Mouse (Mus musculus) CH12.LX (cell line): ENCODE results near the gene Zbtb48. TPM values are rescaled to one million over a fixed set of nuclear protein-coding genes. Genes with fewer than 3 reads are reported as not detected.

ENCODE experiments used
- DNase-seq: peaks from one replicate; pipeline ENCODE4 v3.0.0-alpha.2; 2013; ENCODE audit errors: extremely low read depth
- H3K27ac ChIP-seq: 2 replicates; pipeline ENCODE4 v1.5.1; 2012; ENCODE audit warnings: low read depth, mild to moderate bottlenecking, control low read depth, moderate library complexity; ENCODE audit not compliant: insufficient read depth
- H3K27me3 ChIP-seq: replicated peaks from 2 replicates; pipeline ENCODE3; 2012; ENCODE audit warnings: inconsistent platforms
- H3K36me3 ChIP-seq, 2 experiments: replicated peaks in 1 of 2; 2 replicates each; pipeline versions ENCODE3 to v1.6.1; 2012; ENCODE audit warnings: inconsistent platforms in 1 of 2, low read length in 1 of 2, mild to moderate bottlenecking in 1 of 2, mixed read lengths in 1 of 2, moderate library complexity in 1 of 2; ENCODE audit not compliant: control insufficient read depth in 1 of 2, insufficient read depth in 1 of 2
- H3K4me1 ChIP-seq, 2 experiments: 2 replicates each; pipeline ENCODE4 v1.6.1; 2012; ENCODE audit warnings: inconsistent platforms in 1 of 2, moderate library complexity in 1 of 2; ENCODE audit not compliant: insufficient read depth in 2 of 2, control insufficient read depth in 1 of 2
- H3K4me2 ChIP-seq: 2 replicates; pipeline ENCODE4 v1.6.1; 2012; ENCODE audit warnings: low read depth, mild to moderate bottlenecking, control low read depth; ENCODE audit not compliant: poor library complexity, insufficient read depth, severe bottlenecking
- H3K4me3 ChIP-seq, 3 experiments: fragments of 150-350 bp in 1 of 3; sonication (generic) in 1 of 3; replicated peaks in 1 of 3; 2 replicates each; pipeline versions ENCODE3 to v1.5.1; 2011 to 2012; ENCODE audit warnings: low read depth in 2 of 3, low read length in 2 of 3, mild to moderate bottlenecking in 2 of 3, moderate library complexity in 2 of 3, control low read depth in 1 of 3, improper control_type of control experiment in 1 of 3, inconsistent platforms in 1 of 3, mixed read lengths in 1 of 3; ENCODE audit not compliant: poor library complexity in 1 of 3
- H3K79me2 ChIP-seq: replicated peaks from 2 replicates; pipeline ENCODE4 v1.6.1; 2012; ENCODE audit warnings: mild to moderate bottlenecking, moderate library complexity; ENCODE audit not compliant: control insufficient read depth, poor library complexity, insufficient read depth, severe bottlenecking; ENCODE audit errors: extremely low read depth
- H3K9ac ChIP-seq: 2 replicates; pipeline ENCODE4 v1.6.1; 2012; ENCODE audit warnings: low read depth, mild to moderate bottlenecking, control low read depth, moderate library complexity; ENCODE audit not compliant: insufficient read depth
- H3K9me3 ChIP-seq: replicated peaks from 2 replicates; pipeline ENCODE3; 2012; ENCODE audit warnings: low read length, inconsistent platforms, mixed read lengths
- BHLHE40 ChIP-seq: IDR thresholded peaks from 2 replicates; pipeline ENCODE4 v1.6.1; 2011; ENCODE audit warnings: mild to moderate bottlenecking, low read depth, low read length, improper control_type of control experiment
- CTCF ChIP-seq, 2 experiments: IDR thresholded peaks in 1 of 2; conservative IDR thresholded peaks in 1 of 2; 2 replicates each; pipeline ENCODE4 v1.5.1; 2011 to 2012; ENCODE audit warnings: low read depth in 2 of 2, low read length in 2 of 2, improper control_type of control experiment in 1 of 2, inconsistent platforms in 1 of 2, mild to moderate bottlenecking in 1 of 2, moderate library complexity in 1 of 2
- EP300 ChIP-seq: IDR thresholded peaks from 2 replicates; pipeline ENCODE4 v1.6.1; 2011; ENCODE audit warnings: low read length, improper control_type of control experiment
- GABPA ChIP-seq: IDR thresholded peaks from 2 replicates; pipeline ENCODE4 v1.6.1; 2012; ENCODE audit warnings: low read depth, low read length, improper control_type of control experiment, inconsistent platforms; ENCODE audit not compliant: insufficient replicate concordance
- IRF4 ChIP-seq: IDR thresholded peaks from 2 replicates; pipeline ENCODE4 v1.6.1; 2014; ENCODE audit warnings: low read depth, mild to moderate bottlenecking, inconsistent platforms, low read length, improper control_type of control experiment
- JUND ChIP-seq: conservative IDR thresholded peaks from 2 replicates; pipeline ENCODE4 v1.6.1; 2011; ENCODE audit warnings: low read depth, low read length, improper control_type of control experiment
- KAT2A ChIP-seq: IDR thresholded peaks from 2 replicates; pipeline ENCODE4 v1.6.1; 2012; ENCODE audit warnings: low read length, improper control_type of control experiment, inconsistent platforms; ENCODE audit not compliant: insufficient replicate concordance
- MAFK ChIP-seq: IDR thresholded peaks from 2 replicates; pipeline ENCODE4 v1.6.1; 2011; ENCODE audit warnings: low read length, improper control_type of control experiment; ENCODE audit not compliant: insufficient replicate concordance
- MAX ChIP-seq: IDR thresholded peaks from 2 replicates; pipeline ENCODE4 v1.6.1; 2011; ENCODE audit warnings: low read length, improper control_type of control experiment
- MAZ ChIP-seq: IDR thresholded peaks from 2 replicates; pipeline ENCODE4 v1.6.1; 2012; ENCODE audit warnings: low read depth, mild to moderate bottlenecking, inconsistent platforms, low read length, improper control_type of control experiment, moderate library complexity
- MXI1 ChIP-seq: IDR thresholded peaks from 2 replicates; pipeline ENCODE4 v1.6.1; 2011; ENCODE audit warnings: mild to moderate bottlenecking, low read depth, low read length, improper control_type of control experiment
- NRF1 ChIP-seq: IDR thresholded peaks from 2 replicates; pipeline ENCODE4 v1.6.1; 2014; ENCODE audit warnings: low read depth, mild to moderate bottlenecking, inconsistent platforms, low read length, improper control_type of control experiment, moderate library complexity
- POLR2A ChIP-seq: IDR thresholded peaks from 2 replicates; pipeline ENCODE4 v1.6.1; 2011; ENCODE audit warnings: low read depth, mild to moderate bottlenecking, improper control_type of control experiment, low read length
- SMC3 ChIP-seq: IDR thresholded peaks from 2 replicates; pipeline ENCODE4 v1.6.1; 2011; ENCODE audit warnings: low read depth, low read length, improper control_type of control experiment
- TBP ChIP-seq: conservative IDR thresholded peaks from 2 replicates; pipeline ENCODE4 v1.6.1; 2011; ENCODE audit warnings: low read depth, low read length, improper control_type of control experiment
- TCF12 ChIP-seq: IDR thresholded peaks from 2 replicates; pipeline ENCODE4 v1.6.1; 2014; ENCODE audit warnings: low read depth, mild to moderate bottlenecking, inconsistent platforms, low read length, improper control_type of control experiment
- USF2 ChIP-seq: conservative IDR thresholded peaks from 2 replicates; pipeline ENCODE4 v1.6.1; 2011; ENCODE audit warnings: low read depth, low read length, improper control_type of control experiment
- ZC3H11A ChIP-seq: IDR thresholded peaks from 2 replicates; pipeline ENCODE4 v1.6.1; 2012; ENCODE audit warnings: low read depth, mild to moderate bottlenecking, inconsistent platforms, low read length, improper control_type of control experiment
- ZNF384 ChIP-seq: IDR thresholded peaks from 2 replicates; pipeline ENCODE4 v1.6.1; 2012; ENCODE audit warnings: low read depth, low read length, improper control_type of control experiment, inconsistent platforms
- dilution Hi-C: fragments of 300-500 bp; cut with MboI; formaldehyde crosslinking; loops from 2 replicates; pipeline ENCODE4 v1.14.3; 2020; ENCODE audit warnings: low sequenced_read_pairs; ENCODE audit not compliant: extremely low pct_unique_long_range_greater_than_20kb, extremely low pct_ligation_motif_present
- in situ Hi-C: fragments of 300-500 bp; cut with MboI; formaldehyde crosslinking; loops from 3 replicates; pipeline ENCODE4 v1.14.3; 2019; ENCODE audit warnings: low sequenced_read_pairs, low pct_ligation_motif_present, low pct_unique_long_range_greater_than_20kb, mixed read lengths
- polyA plus RNA-seq: library from polyadenylated mRNA; unstranded; fragments of >175 nt; gene quantifications from 2 replicates; pipeline ENCODE4 v1.2.1, GENCODE M21; 2012; ENCODE audit warnings: low read depth; ENCODE audit not compliant: insufficient read length
- total RNA-seq, 2 experiments: library from RNA; depleted of rRNA; stranded (reverse); fragments of 300-350 nt in 1 of 2; fragments of >200 nt in 1 of 2; gene quantifications; 2 replicates each; pipeline ENCODE4 v1.2.3; 2012 to 2014

Zbtb48 gene
- total and polyA plus RNA-seq, 3 experiments = 7.4 to 13.6 (median 10.5) TPM

GRCm38 (mm10) chr4:152077191-152077590 lies 49.7 kb upstream of the Zbtb48 start:
- no peak overlapping the region for H3K27ac ChIP-seq
- DNase-seq = no peak
- H3K27me3 ChIP-seq = peaks cover 24% of the 10 kb centered on the region
- dilution Hi-C loops = no loop called here
- peaks cover 7 to 13% of the 10 kb centered on the region in 2 experiments; a peak in 3 of 4 replicates for H3K4me1 ChIP-seq
- no peak overlapping the region for H3K9ac ChIP-seq
- H3K4me2 ChIP-seq = no peak overlapping the region
- in situ Hi-C loops = loop anchor here (5.0 kb wide), 1 partner anchor 35 kb away; no protein-coding TSS in a partner anchor
- H3K4me3 ChIP-seq = no peak overlapping the region
- no peaks in the 10 kb centered on the region for H3K79me2 ChIP-seq
- TF ChIP-seq TBP (no peak), TCF12 (no peak), JUND (no peak), SMC3 (no peak), GABPA (no peak), ZC3H11A (no peak), NRF1 (no peak), MAX (no peak), MAFK (no peak), ZNF384 (no peak), MXI1 (no peak), KAT2A (no peak), EP300 (no peak), USF2 (no peak), MAZ (no peak), POLR2A (no peak), BHLHE40 (no peak), CTCF (conservative IDR thresholded peaks at IDR 0.05 in 1 of 2, IDR thresholded peaks at IDR 0.05 in 1 of 2; ENCODE audit: low read depth in 2 of 2, low read length in 2 of 2) (no peak)
- H3K36me3 ChIP-seq = no peaks in the 10 kb centered on the region
- peaks cover 5% of the 10 kb centered on the region for H3K9me3 ChIP-seq

- H3K27me3 ChIP-seq = peaks cover 17% of the 10 kb centered on the region
- H3K4me2 ChIP-seq = no peak overlapping the region
- dilution Hi-C loops = no loop called here
- H3K4me1 ChIP-seq = peaks cover 10 to 12% of the 10 kb centered on the region in 2 experiments
- no peaks in the 10 kb centered on the region for H3K79me2 ChIP-seq
- no peaks in the 10 kb centered on the region for H3K36me3 ChIP-seq
- TF ChIP-seq IRF4 = no peak
- in situ Hi-C loops = no loop called here
- DNase-seq = no peak
- no peak overlapping the region for H3K9ac ChIP-seq
- H3K4me3 ChIP-seq = no peak overlapping the region
- H3K27ac ChIP-seq = no peak overlapping the region
- peaks cover 5% of the 10 kb centered on the region for H3K9me3 ChIP-seq
Measured at GRCm38 (mm10) chr4:152074548-152074947, 47.1 kb upstream of the Zbtb48 start.
